Mouse (Mus musculus) intestine, embryonic 16.5 days (tissue): ENCODE data around the gene Cops7b. TPM values are rescaled to one million over a fixed set of nuclear protein-coding genes. Genes with fewer than 3 reads are reported as not detected.

Experiments used
- ATAC-seq: fragments of 200-750 bp; cut with Nextera tagmentation; 2 replicates; pipeline ENCODE4 v1.8.0; 2017; ENCODE audit warnings: moderate TSS enrichment, moderate library complexity
- H3K27ac ChIP-seq: fragments of 300-500 bp; sonication (generic); 2 replicates; pipeline ENCODE4 v1.5.1; 2014; ENCODE audit warnings: mild to moderate bottlenecking, low read length
- H3K27me3 ChIP-seq: fragments of 300-500 bp; sonication (generic); replicated peaks from 2 replicates; pipeline ENCODE4 v1.6.1; 2014; ENCODE audit warnings: low read length, control low read depth, mixed read lengths; ENCODE audit not compliant: control insufficient read depth, insufficient read depth
- H3K36me3 ChIP-seq: fragments of 300-500 bp; sonication (generic); 2 replicates; pipeline ENCODE4 v1.6.1; 2014; ENCODE audit warnings: low read length, control low read depth; ENCODE audit not compliant: control insufficient read depth, insufficient read depth
- H3K4me1 ChIP-seq: fragments of 300-500 bp; sonication (generic); 2 replicates; pipeline ENCODE4 v1.6.1; 2014; ENCODE audit warnings: low read length, control low read depth, mixed read lengths; ENCODE audit not compliant: control insufficient read depth, insufficient read depth
- H3K4me2 ChIP-seq: fragments of 300-500 bp; sonication (generic); 2 replicates; pipeline ENCODE4 v1.6.1; 2014; ENCODE audit warnings: low read depth, low read length, control low read depth
- H3K4me3 ChIP-seq: fragments of 300-500 bp; sonication (generic); 2 replicates; pipeline ENCODE4 v1.5.1; 2014; ENCODE audit warnings: mild to moderate bottlenecking, low read length
- H3K9ac ChIP-seq: fragments of 300-500 bp; sonication (generic); 2 replicates; pipeline ENCODE4 v1.6.1; 2014; ENCODE audit warnings: low read depth, low read length
- H3K9me3 ChIP-seq: fragments of 300-500 bp; sonication (generic); 2 replicates; pipeline ENCODE4 v1.6.1; 2016; ENCODE audit warnings: low read length, control low read depth; ENCODE audit not compliant: control insufficient read depth
- WGBS: fragments of 180-500 bp; shearing (Covaris S2); extraction: QIAGEN DNeasy Blood & Tissue Kit; methylation state at CpG from one replicate; pipeline ENCODE4 v1.1.7; 2014; 5-methylcytosine and 5-hydroxymethylcytosine counted together
- polyA plus RNA-seq: library from polyadenylated mRNA; unstranded; fragments of >200 nt; fragmentation: Nextera tagmentation; extraction: Ambion mirVana; gene quantifications from 2 replicates; pipeline ENCODE4 v1.2.1, GENCODE M21; 2015

Cops7b gene
- polyA plus RNA-seq, 1 experiment from 2014 or later: 35.1 TPM

GRCm38 (mm10) chr1:86586992-86587391, 4.3 kb downstream of the Cops7b start:
- WGBS: under 1% methylated on average over 24 of the region's 26 CpGs
- H3K36me3 ChIP-seq: no peaks in the 10 kb centered on the region
- ATAC-seq: 0 out of 2 replicates have a peak, but pooled peaks have one; percentile 6
- H3K27me3 ChIP-seq: no peaks in the 10 kb centered on the region
- peak overlapping the region; percentile 90 for H3K9ac ChIP-seq
- peak overlapping the region; percentile 75 for H3K4me2 ChIP-seq
- H3K27ac ChIP-seq: 0 out of 2 replicates have a peak overlapping the region, but pooled peaks have one; percentile 23
- H3K4me1 ChIP-seq: peaks cover 8% of the 10 kb centered on the region
- H3K9me3 ChIP-seq: no peaks in the 10 kb centered on the region
- peak overlapping the region; percentile 96 for H3K4me3 ChIP-seq

DNA sequence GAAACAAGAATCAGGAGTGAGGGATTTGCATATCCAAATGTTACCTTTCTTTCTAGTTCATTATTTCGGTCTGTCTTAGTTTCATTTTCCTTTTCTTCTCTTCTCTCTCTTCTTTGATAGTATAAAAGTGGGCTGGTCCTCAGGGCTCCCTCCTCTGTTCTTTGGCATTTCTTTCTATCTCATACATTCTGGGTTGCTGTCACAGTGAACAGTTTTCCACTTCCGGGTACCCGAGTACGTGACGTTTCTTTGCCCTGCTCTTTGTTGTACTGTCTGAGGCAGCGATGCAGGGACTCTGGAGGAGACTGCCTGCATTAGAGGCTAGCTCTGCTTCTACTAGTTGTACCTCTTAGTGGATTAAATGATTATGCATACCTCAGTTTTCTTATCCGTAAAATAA, 11.8 kb downstream of the Cops7b start:
- no peak for ATAC-seq
- 91% methylated on average over 7 of the region's 7 CpGs for WGBS
- no peaks in the 10 kb centered on the region for H3K27me3 ChIP-seq
- no peaks in the 10 kb centered on the region for H3K9me3 ChIP-seq
- H3K4me1 ChIP-seq: no peaks in the 10 kb centered on the region
- peaks cover 8% of the 10 kb centered on the region; the same call in 1 of the 2 replicates for H3K36me3 ChIP-seq
- no peak overlapping the region for H3K4me3 ChIP-seq
- no peak overlapping the region for H3K4me2 ChIP-seq
- H3K27ac ChIP-seq: no peak overlapping the region
- no peak overlapping the region for H3K9ac ChIP-seq

- WGBS: 78% methylated on average over 6 of the region's 6 CpGs
- H3K9ac ChIP-seq: no peak overlapping the region
- H3K4me1 ChIP-seq: no peaks in the 10 kb centered on the region
- no peaks in the 10 kb centered on the region for H3K9me3 ChIP-seq
- H3K4me3 ChIP-seq: no peak overlapping the region
- H3K4me2 ChIP-seq: no peak overlapping the region
- ATAC-seq: no peak
- H3K27ac ChIP-seq: no peak overlapping the region
- peaks cover 8% of the 10 kb centered on the region; the same call in 1 of the 2 replicates for H3K36me3 ChIP-seq
- no peaks in the 10 kb centered on the region for H3K27me3 ChIP-seq
Measured at GRCm38 (mm10) chr1:86595315-86595714, 12.6 kb downstream of the Cops7b start.

GRCm38 (mm10) chr1:86596512-86596911, 13.8 kb downstream of the Cops7b start:
- Histone ChIP-seq H3K36me3 (peaks cover 17% of the 10 kb centered on the region), H3K27me3 (no peaks in the 10 kb centered on the region), H3K4me1 (no peaks in the 10 kb centered on the region), H3K4me2 (no peak overlapping the region), H3K4me3 (no peak overlapping the region), H3K9ac (no peak overlapping the region), H3K9me3 (no peaks in the 10 kb centered on the region), H3K27ac (no peak overlapping the region)
- WGBS: 93% methylated on average over 6 of the region's 6 CpGs
- no peak for ATAC-seq

DNA sequence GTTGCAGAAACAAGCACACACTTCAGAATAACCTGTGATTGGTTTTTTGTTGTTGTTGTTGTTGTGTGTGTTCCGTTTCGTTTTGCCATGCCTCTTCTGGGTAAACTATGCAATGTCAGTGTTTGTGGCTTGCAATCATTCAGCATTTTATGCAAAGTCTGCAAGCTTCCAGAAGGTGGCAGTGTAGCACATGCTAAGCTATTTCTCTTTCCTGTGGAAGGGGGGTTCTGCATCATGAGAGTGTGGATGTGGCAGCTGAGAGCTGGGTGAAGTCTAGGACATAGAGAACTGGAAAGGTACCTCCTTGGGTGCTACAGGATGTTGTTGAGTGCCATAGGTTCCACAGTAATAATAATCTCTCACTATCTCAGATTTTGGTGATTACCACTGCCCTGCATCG, 15.8 kb downstream of the Cops7b start:
- peaks cover 21% of the 10 kb centered on the region for H3K36me3 ChIP-seq
- no peak overlapping the region for H3K4me3 ChIP-seq
- no peaks in the 10 kb centered on the region for H3K9me3 ChIP-seq
- no peaks in the 10 kb centered on the region for H3K4me1 ChIP-seq
- no peak for ATAC-seq
- H3K9ac ChIP-seq: no peak overlapping the region
- no peak overlapping the region for H3K27ac ChIP-seq
- no peak overlapping the region for H3K4me2 ChIP-seq
- WGBS: 75% methylated on average over 3 of the region's 3 CpGs
- H3K27me3 ChIP-seq: no peaks in the 10 kb centered on the region

- Histone ChIP-seq H3K4me2 (no peak overlapping the region), H3K4me1 (no peaks in the 10 kb centered on the region), H3K36me3 (peaks cover 25% of the 10 kb centered on the region), H3K4me3 (no peak overlapping the region), H3K27me3 (no peaks in the 10 kb centered on the region), H3K9me3 (no peaks in the 10 kb centered on the region), H3K27ac (no peak overlapping the region), H3K9ac (no peak overlapping the region)
- WGBS: 87% methylated on average over 2 of the region's 2 CpGs
- ATAC-seq: no peak
Measured at GRCm38 (mm10) chr1:86600117-86600516, 17.4 kb downstream of the Cops7b start.

DNA sequence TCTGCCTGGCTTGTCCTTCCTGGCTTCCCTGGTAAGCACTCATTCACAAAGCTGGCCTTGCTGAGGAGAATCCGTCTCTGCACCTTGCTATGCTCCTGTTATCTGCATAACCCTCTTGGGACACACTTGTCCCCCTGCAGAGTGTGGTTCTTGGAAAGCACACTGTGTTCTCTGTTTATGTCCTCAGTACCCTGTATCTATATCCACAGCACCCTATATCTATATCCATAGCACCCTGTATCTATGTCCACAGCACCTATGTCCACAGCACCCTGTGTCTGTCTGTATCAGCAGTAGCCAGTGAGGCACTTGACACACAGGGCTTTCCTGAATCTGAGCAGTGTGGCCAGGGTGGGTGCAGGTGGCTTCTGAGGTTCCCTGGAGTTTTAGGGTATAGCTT, 28.2 kb downstream of the Cops7b start:
- 83% methylated on average over 1 of the region's 1 CpGs for WGBS
- no peaks in the 10 kb centered on the region for H3K36me3 ChIP-seq
- H3K4me2 ChIP-seq: no peak overlapping the region
- H3K4me3 ChIP-seq: no peak overlapping the region
- no peak overlapping the region for H3K9ac ChIP-seq
- H3K4me1 ChIP-seq: no peaks in the 10 kb centered on the region
- no peak overlapping the region for H3K27ac ChIP-seq
- no peak for ATAC-seq
- H3K27me3 ChIP-seq: no peaks in the 10 kb centered on the region
- H3K9me3 ChIP-seq: no peaks in the 10 kb centered on the region

DNA sequence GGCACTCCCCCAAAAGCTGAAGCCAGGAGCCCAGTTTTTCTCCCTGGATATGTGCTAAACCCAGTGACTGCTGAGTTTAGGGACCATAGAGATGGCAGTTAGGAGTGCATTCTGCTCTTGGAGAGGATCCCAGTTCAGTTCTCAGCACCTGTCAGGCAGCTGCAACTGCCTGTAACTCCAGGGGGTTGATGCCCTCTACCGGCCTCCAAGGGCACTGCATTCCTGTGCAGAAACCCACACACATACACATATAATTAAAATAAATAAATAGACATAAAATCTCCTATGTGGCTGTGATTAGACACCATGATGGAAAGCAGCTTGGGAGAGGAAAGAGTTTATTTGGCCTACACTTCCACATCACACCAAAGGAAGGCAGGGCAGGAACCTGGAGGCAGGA, 29.4 kb downstream of the Cops7b start:
- Histone ChIP-seq H3K4me1 (no peaks in the 10 kb centered on the region), H3K36me3 (no peaks in the 10 kb centered on the region), H3K9me3 (no peaks in the 10 kb centered on the region), H3K9ac (no peak overlapping the region), H3K27me3 (no peaks in the 10 kb centered on the region), H3K4me3 (no peak overlapping the region), H3K4me2 (no peak overlapping the region), H3K27ac (no peak overlapping the region)
- WGBS: 71% methylated on average over 1 of the region's 1 CpGs
- ATAC-seq: no peak

DNA sequence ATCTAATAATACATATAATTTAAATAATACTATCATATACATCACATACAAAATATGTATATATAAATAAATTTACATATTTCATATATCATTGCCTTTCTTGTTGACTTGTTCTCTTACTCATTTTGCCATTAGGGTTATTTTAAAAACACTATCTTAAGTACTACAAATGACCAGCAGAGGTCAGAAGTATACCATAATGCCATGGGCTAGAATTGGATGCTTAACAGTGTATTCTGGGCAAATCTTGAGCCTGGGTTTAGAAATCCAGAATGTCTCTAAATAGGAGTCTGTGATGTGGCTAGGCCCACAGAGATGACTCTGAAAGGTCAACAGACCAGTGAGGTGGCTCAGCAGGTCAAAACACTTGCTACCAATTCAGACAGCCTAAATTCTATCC, 31.6 kb downstream of the Cops7b start:
- ATAC-seq: no peak
- no peak overlapping the region for H3K9ac ChIP-seq
- H3K4me3 ChIP-seq: no peak overlapping the region
- H3K36me3 ChIP-seq: no peaks in the 10 kb centered on the region
- H3K27me3 ChIP-seq: no peaks in the 10 kb centered on the region
- H3K4me1 ChIP-seq: no peaks in the 10 kb centered on the region
- no peaks in the 10 kb centered on the region for H3K9me3 ChIP-seq
- H3K27ac ChIP-seq: no peak overlapping the region
- H3K4me2 ChIP-seq: no peak overlapping the region

DNA sequence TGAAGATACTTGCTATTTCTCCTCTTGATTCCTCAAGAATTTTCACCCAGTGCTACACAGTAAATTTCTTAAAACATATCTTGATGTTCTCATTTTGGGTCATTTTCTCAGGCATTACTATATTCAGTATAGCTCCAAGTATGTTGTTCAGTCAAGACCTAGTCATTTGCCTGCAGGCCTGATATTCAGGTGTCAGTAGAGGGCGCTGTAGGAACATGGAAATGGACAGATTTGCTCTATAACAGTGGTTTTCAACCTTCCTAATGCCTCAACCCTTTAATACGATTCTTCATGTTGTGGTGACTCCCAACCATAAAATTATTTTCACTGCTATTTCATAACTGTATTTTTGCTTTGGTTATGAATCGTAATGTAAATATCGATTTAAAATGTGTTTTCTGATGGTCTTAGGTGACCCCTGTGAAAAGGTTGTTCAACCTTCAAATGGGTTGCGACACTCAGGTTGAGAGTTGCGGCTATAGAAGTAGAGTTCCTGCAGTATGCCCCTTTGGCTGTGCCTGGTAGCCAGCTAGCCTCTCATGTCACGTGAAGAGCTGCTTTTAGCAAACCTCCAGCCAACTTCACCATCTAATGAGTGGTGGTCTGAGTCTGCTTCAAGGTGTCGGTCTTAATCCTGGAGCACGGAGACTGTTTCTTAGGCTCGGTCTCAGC, 35.9 kb downstream of the Cops7b start:
- H3K4me2 ChIP-seq: no peak overlapping the region
- H3K9ac ChIP-seq: no peak overlapping the region
- no peaks in the 10 kb centered on the region for H3K9me3 ChIP-seq
- ATAC-seq: peak; percentile 53; the same call in 1 of the 2 replicates
- H3K4me3 ChIP-seq: no peak overlapping the region
- WGBS: 59% methylated on average over 10 of the region's 10 CpGs
- peaks cover 7% of the 10 kb centered on the region for H3K4me1 ChIP-seq
- H3K36me3 ChIP-seq: no peaks in the 10 kb centered on the region
- no peaks in the 10 kb centered on the region for H3K27me3 ChIP-seq
- no peak overlapping the region for H3K27ac ChIP-seq
